Mouse (Mus musculus): ENCODE results near the gene Atxn7l3b.

The Atxn7l3b gene

DNA sequence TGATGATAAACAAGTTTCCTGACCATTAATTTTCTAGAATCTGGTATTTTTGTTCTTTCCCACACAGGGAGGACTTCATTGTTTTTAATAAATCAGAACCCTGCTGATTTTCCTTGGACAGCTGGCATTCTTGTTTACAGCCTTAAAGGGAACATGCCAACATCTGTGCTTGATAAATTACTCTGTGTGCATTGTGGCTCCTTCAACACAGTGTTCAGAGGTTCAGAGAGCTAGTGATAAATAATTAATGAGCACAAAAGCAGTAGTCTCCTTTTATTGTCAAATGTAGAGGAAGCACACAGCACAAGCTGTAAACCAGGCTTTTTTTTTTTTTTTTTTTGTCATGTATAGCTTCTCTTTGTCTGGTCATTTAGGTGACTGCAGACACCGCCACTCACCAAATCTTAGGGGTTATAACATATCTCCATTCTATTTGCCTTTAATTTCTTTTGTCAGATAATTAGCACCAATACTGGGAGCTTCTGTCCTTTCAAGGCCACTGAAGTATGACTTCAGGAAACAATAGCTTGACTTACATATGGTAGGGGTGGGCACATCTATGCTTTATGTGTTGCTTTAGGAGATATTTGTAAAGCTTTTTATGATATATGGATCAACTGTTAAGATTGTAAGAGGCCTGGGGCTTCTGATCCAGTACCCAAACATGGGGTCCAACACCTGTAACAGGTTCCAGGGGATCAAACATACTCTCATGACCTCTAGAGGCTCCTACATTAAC lies 52.0 kb downstream of the Atxn7l3b start:
- DNase-seq (ENCODE audit: low read depth, low spot score): no peak

All from R1 (cell line).